ENCODE assay signal across 18 mouse cellular contexts in genomic region chr4:107024899-107025298, GRCm38 (mm10).
"Had no signal": no experiment of that assay in that cellular context is flagged by ENCODE, and none has a peak within 500 bp of the region (broad histone marks: within the 10 kb centered on the region; RNA-seq: fewer than 3 reads in every experiment).

No protein-coding gene starts in this region.

- H3K4me3 ChIP-seq: layer of hippocampus, adult 2 months; left cerebral cortex, adult 2 months; liver, embryonic 13.5 days; megakaryocyte, embryonic 14.5 days; midbrain, embryonic 10.5 days; neural tube, embryonic 12.5 days; neural tube, embryonic 15.5 days had no signal

- H3K9ac ChIP-seq: liver, embryonic 13.5 days; neural tube, embryonic 12.5 days; neural tube, embryonic 15.5 days had no signal

- DNase-seq: kidney, adult 2 months; kidney, postnatal 25 days; layer of hippocampus, adult 9-11 months; liver, embryonic 13.5 days; lung, adult 2 months; right cerebral cortex, adult 18-20 months; right cerebral cortex, postnatal 14 days; spleen, adult 18-20 months; thymus, adult 2 months; thymus, postnatal 14 days; thymus, postnatal 4 days had no signal

- H3K4me2 ChIP-seq: liver, embryonic 13.5 days; neural tube, embryonic 12.5 days; neural tube, embryonic 15.5 days had no signal

- H3K9me3 ChIP-seq: liver, embryonic 13.5 days; megakaryocyte, embryonic 14.5 days; midbrain, embryonic 10.5 days; neural tube, embryonic 12.5 days; neural tube, embryonic 15.5 days had no signal

- H3K27me3 ChIP-seq: liver, embryonic 13.5 days; megakaryocyte, embryonic 14.5 days; neural tube, embryonic 12.5 days; neural tube, embryonic 15.5 days had no signal

- H3K27ac ChIP-seq: kidney, postnatal 0 days; layer of hippocampus, adult 2 months; left cerebral cortex, adult 2 months; liver, embryonic 13.5 days; midbrain, embryonic 10.5 days; neural tube, embryonic 12.5 days; neural tube, embryonic 15.5 days had no signal

- H3K36me3 ChIP-seq: neural tube, embryonic 15.5 days had no signal
